Mouse (Mus musculus): ENCODE measurements around the gene Acan.

DNA sequence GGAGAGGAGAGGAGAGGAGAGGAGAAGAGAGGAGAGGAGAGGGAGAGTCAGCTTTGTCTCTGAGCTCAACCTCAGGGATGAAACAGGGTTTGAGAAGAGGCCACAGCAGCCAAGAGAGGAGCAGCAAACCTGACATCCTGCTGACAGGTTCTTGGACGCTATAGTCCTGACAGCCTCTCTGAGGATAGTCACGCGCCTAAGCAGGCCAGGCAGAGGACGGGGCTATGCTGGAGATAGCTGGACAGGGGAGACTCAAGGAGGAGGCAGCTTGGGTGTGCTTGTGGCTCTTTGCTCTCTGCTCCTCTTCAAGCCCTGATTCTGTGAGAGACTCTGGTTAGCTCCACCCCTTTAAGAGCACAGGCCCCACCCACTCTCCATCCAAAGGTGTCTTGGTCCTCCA, 14.9 kb downstream of the Acan start:
- no peak for TF ChIP-seq CTCF (IDR thresholded peaks at IDR 0.05; ENCODE audit: insufficient read depth, low read length)
- TF ChIP-seq POLR2A (IDR thresholded peaks at IDR 0.05; ENCODE audit: borderline replicate concordance, extremely low read depth, low read depth, low read length): no peak
